16 mouse cellular contexts compared by ENCODE assay signal in the genomic region with DNA sequence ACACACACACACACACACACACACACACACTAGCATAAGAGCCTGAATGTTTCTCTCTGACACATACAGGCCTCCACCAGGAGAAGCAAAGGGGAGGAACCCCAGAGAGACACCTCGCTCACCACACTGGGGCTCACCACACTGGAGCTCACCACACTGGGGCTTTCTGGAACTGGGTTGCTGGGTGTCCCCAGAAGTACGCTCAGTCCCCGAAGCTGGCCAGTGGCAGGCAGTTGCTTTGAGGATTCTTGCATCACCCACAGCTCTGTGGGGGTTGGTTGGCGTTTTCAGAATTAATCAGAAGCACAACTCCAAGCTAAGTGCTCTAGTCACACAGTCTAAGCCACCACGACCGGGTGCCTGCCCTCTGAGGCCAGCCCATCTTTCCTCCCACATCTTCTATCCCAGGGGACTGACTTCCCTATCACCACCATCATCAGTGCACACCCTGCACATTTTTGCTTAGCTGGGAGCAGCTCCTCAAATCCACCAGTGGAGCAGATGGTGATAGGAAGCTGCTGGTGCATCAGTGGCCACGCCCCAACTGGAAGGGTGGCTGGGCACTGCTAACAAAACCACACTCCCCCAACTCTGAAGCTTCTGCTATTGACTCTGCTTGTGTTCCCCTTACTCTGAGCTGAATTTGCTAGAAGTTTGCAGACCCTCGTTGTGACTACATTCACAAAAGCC. TPM values are rescaled to one million over a fixed set of nuclear protein-coding genes. Genes with fewer than 3 reads are reported as not detected.
DNase-seq lines count a peak whose midpoint lies in the region; ATAC-seq and TF ChIP-seq lines count a peak whose summit lies in the region.
"Had no signal": no experiment of that assay in that cellular context is flagged by ENCODE, and none has a peak within 500 bp of the region (broad histone marks: within the 10 kb centered on the region; RNA-seq: fewer than 3 reads in every experiment).

No protein-coding gene starts in this region.

- no peaks in the 10 kb centered on the region for H3K27me3 ChIP-seq in CH12.LX (replicated peaks)
- no peaks in the 10 kb centered on the region for H3K27me3 ChIP-seq in megakaryocyte, embryonic 14.5 days (replicated peaks)
- H3K27me3 ChIP-seq in midbrain, embryonic 15.5 days (replicated peaks): no peaks in the 10 kb centered on the region
- H3K27me3 ChIP-seq: embryonic facial prominence, embryonic 12.5 days; lung, embryonic 15.5 days; midbrain, embryonic 13.5 days had no signal

- dilution Hi-C loops in CH12.LX (cut with MboI; ENCODE audit: extremely low pct_ligation_motif_present, extremely low pct_unique_long_range_greater_than_20kb, low sequenced_read_pairs): no loop called here

- TF ChIP-seq CTCF in CH12.LX (conservative IDR thresholded peaks at IDR 0.05 in 1 of 2, IDR thresholded peaks at IDR 0.05 in 1 of 2; ENCODE audit: low read depth in 2 of 2, low read length in 2 of 2): no peak

- peak overlapping the region; percentile 73 for H3K9ac ChIP-seq in CH12.LX (ENCODE audit: insufficient read depth, low read depth)
- no peak overlapping the region for H3K9ac ChIP-seq in midbrain, embryonic 15.5 days
- H3K9ac ChIP-seq: embryonic facial prominence, embryonic 12.5 days; lung, embryonic 15.5 days; midbrain, embryonic 13.5 days had no signal

- H3K79me2 ChIP-seq in CH12.LX (replicated peaks; ENCODE audit: control insufficient read depth, extremely low read depth, insufficient read depth, poor library complexity, severe bottlenecking): no peaks in the 10 kb centered on the region

- 0 out of 2 replicates have a peak, but pooled peaks have one; percentile 31 for TF ChIP-seq POLR2A in CH12.LX (IDR thresholded peaks at IDR 0.05; ENCODE audit: low read depth, low read length)

- peak overlapping the region; percentile 6 to 56 (median 24) for H3K4me3 ChIP-seq in CH12.LX (replicated peaks in 1 of 3; ENCODE audit: low read depth in 2 of 3, low read length in 2 of 3, poor library complexity in 1 of 3)
- peak overlapping the region; percentile 91 for H3K4me3 ChIP-seq in megakaryocyte, embryonic 14.5 days (replicated peaks)
- H3K4me3 ChIP-seq in midbrain, embryonic 15.5 days: no peak overlapping the region
- H3K4me3 ChIP-seq: embryonic facial prominence, embryonic 12.5 days; lung, embryonic 15.5 days; midbrain, embryonic 13.5 days had no signal

- in situ Hi-C loops in CH12.LX (cut with MboI; ENCODE audit: low pct_ligation_motif_present, low pct_unique_long_range_greater_than_20kb, low sequenced_read_pairs): no loop called here

- H3K36me3 ChIP-seq in CH12.LX (replicated peaks in 1 of 2; ENCODE audit: control insufficient read depth in 1 of 2, insufficient read depth in 1 of 2, low read length in 1 of 2): no peaks in the 10 kb centered on the region
- H3K36me3 ChIP-seq in megakaryocyte, embryonic 14.5 days (replicated peaks; ENCODE audit: low read length): peaks cover 49% of the 10 kb centered on the region
- no peaks in the 10 kb centered on the region for H3K36me3 ChIP-seq in midbrain, embryonic 15.5 days (replicated peaks)
- H3K36me3 ChIP-seq: embryonic facial prominence, embryonic 12.5 days; lung, embryonic 15.5 days; midbrain, embryonic 13.5 days had no signal

- WGBS in midbrain, embryonic 15.5 days: 79% methylated on average over 8 of the region's 8 CpGs

- no peak; the same call in 1 of the 2 replicates for TF ChIP-seq EP300 in CH12.LX (IDR thresholded peaks at IDR 0.05; ENCODE audit: low read length)

- H3K27ac ChIP-seq in CH12.LX (ENCODE audit: insufficient read depth, low read depth): peak overlapping the region; percentile 54
- no peak overlapping the region for H3K27ac ChIP-seq in midbrain, embryonic 15.5 days
- H3K27ac ChIP-seq: embryonic facial prominence, embryonic 12.5 days; lung, embryonic 15.5 days; midbrain, embryonic 13.5 days had no signal

- peak overlapping the region; percentile 6 for H3K4me2 ChIP-seq in CH12.LX (ENCODE audit: insufficient read depth, low read depth, poor library complexity, severe bottlenecking)
- no peak overlapping the region for H3K4me2 ChIP-seq in midbrain, embryonic 15.5 days
- H3K4me2 ChIP-seq: embryonic facial prominence, embryonic 12.5 days; lung, embryonic 15.5 days; midbrain, embryonic 13.5 days had no signal

- H3K9me3 ChIP-seq in CH12.LX (replicated peaks; ENCODE audit: low read length): no peaks in the 10 kb centered on the region
- H3K9me3 ChIP-seq in megakaryocyte, embryonic 14.5 days: no peaks in the 10 kb centered on the region
- no peaks in the 10 kb centered on the region for H3K9me3 ChIP-seq in midbrain, embryonic 15.5 days
- H3K9me3 ChIP-seq: embryonic facial prominence, embryonic 12.5 days; lung, embryonic 15.5 days; midbrain, embryonic 13.5 days had no signal

- no peak for DNase-seq in frontal cortex, postnatal 36 days (ENCODE audit: low spot score in 2 of 2)
- peak; percentile 67 for DNase-seq in CH12.LX (ENCODE audit: extremely low read depth)
- peak; percentile 83 for DNase-seq in induced T-regulatory cell, adult 2 months (ENCODE audit: low read depth)
- no peak for DNase-seq in heart, adult 18-20 months
- DNase-seq in testis, postnatal 14 days (ENCODE audit: low spot score): no peak
- DNase-seq: cerebellum, adult 8-10 months; gastrocnemius, postnatal 25 days; kidney, postnatal 10 days; right cerebral cortex, postnatal 14 days had no signal

- no peak; the same call in 1 of the 2 replicates for TF ChIP-seq RAD21 in CH12.LX (IDR thresholded peaks at IDR 0.05; ENCODE audit: low read depth, low read length)

- peaks cover 15 to 28% of the 10 kb centered on the region in 2 experiments for H3K4me1 ChIP-seq in CH12.LX (ENCODE audit: control insufficient read depth in 1 of 2, insufficient read depth in 2 of 2)
- peaks cover 100% of the 10 kb centered on the region for H3K4me1 ChIP-seq in megakaryocyte, embryonic 14.5 days
- H3K4me1 ChIP-seq in midbrain, embryonic 15.5 days: no peaks in the 10 kb centered on the region

- peak; percentile 62; the same call in 1 of the 2 replicates for ATAC-seq in frontal cortex, adult (ENCODE audit: low TSS enrichment)
- no peak for ATAC-seq in midbrain, embryonic 15.5 days (replicated peaks)
- ATAC-seq: forebrain, embryonic 14.5 days; midbrain, embryonic 13.5 days had no signal

TF ChIP-seq in CH12.LX, 34 proteins besides CTCF, POLR2A, EP300 and RAD21:
- TF ChIP-seq IRF4 (IDR thresholded peaks at IDR 0.05; ENCODE audit: low read depth, low read length): peak; percentile 87
- TF ChIP-seq JUND (conservative IDR thresholded peaks at IDR 0.05; ENCODE audit: low read depth, low read length): no peak

RNA-seq across cellular contexts. Expression of gene Ptpre, which starts 51.5 kb away (rescaled TPM):
- total RNA-seq in CH12.LX (2012; rRNA removed): 5.3 and 6.9 TPM in 2 replicates
- 2.3 and 2.4 TPM in 2 replicates for total RNA-seq in CH12.LX (2014; rRNA removed)
- polyA plus RNA-seq in CH12.LX (2012; ENCODE audit: insufficient read length, low read depth): 3.2 and 3.7 TPM in 2 replicates
- polyA plus RNA-seq in megakaryocyte, embryonic 14.5 days (2012; ENCODE audit: insufficient read depth, low replicate concordance): 7.7 and 12.3 TPM in 2 replicates
- polyA plus RNA-seq in midbrain, embryonic 15.5 days (2015; fragmentation: Nextera tagmentation; extraction: Ambion mirVana): 7.1 and 7.6 TPM in 2 replicates
- 1 to 10 TPM; 2.2 to 2.9 TPM for total RNA-seq in heart, adult 18-20 months (2021)

Comparison
In these comparisons a context has a peak if more than half of its experiments do, and no peak if none do; other contexts are left out.
1. DNase-seq: peak in CH12.LX (single experiment) and induced T-regulatory cell, adult 2 months (single experiment); none in frontal cortex, postnatal 36 days (0 of 2), heart, adult 18-20 months (0 of 2) and testis, postnatal 14 days (single experiment).